Mouse (Mus musculus): ENCODE results near the gene Nckap5l. TPM values are rescaled to one million over a fixed set of nuclear protein-coding genes. Genes with fewer than 3 reads are reported as not detected.

The Nckap5l gene
- polyA plus RNA-seq, 1 experiment from 2014 or later = 15.8 TPM

GRCm38 (mm10) chr15:99376240-99376639, 81.3 kb downstream of the Nckap5l start:
- H3K27ac ChIP-seq = no peak overlapping the region
- H3K4me1 ChIP-seq (replicated peaks) = no peaks in the 10 kb centered on the region
- DNase-seq (ENCODE audit: low spot score) = no peak
- H3K9me3 ChIP-seq = 0 out of 2 replicates have a peak, but pooled peaks cover 4% of the 10 kb centered on the region
- 91% methylated on average over 5 of the region's 5 CpGs for WGBS
- no peak overlapping the region for H3K4me3 ChIP-seq
- peaks cover 12% of the 10 kb centered on the region for H3K27me3 ChIP-seq (ENCODE audit: insufficient read depth, poor library complexity, severe bottlenecking)
- H3K36me3 ChIP-seq = no peaks in the 10 kb centered on the region

DNA sequence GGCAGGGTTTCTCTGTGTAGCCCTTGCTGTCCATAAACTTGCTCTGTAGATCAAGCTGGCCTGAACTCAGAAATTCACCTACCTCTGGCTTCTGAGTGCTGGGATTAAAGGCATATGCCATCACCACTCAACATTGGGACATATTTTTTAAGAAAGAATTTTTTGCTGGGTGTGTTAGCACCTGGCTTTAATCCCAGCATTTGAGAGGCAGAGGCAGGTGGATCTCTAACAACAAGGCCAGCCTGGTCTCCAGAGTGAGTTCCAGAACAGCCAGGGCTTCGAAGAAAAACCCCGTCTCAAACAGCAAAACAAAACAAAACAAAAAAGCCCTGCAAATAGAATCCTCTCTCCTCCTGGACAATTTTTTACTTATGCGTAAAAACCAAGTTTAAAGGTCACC, 82.0 kb downstream of the Nckap5l start:
- no peak overlapping the region for H3K4me3 ChIP-seq
- WGBS = 89% methylated on average over 3 of the region's 3 CpGs

DNA sequence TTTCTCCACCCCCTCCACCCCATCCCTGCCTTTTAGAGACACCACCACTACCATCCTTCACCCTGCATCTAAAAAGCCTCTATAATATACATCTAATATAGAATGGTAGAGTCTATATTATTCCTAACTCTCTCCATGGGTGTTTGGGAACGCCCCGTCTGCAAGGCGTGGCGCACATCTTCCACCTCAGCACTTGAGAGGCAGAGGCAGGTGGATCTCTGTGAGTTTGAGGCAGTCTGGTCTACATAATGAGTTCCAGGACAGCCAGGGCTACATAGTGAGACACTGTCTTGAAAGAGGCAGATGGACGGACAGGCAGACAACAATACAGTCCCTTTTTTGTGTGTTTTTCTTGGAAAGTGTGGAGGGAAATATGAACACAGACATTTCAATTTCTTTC, 82.5 kb downstream of the Nckap5l start:
- H3K27me3 ChIP-seq (ENCODE audit: insufficient read depth, poor library complexity, severe bottlenecking) = peaks cover 14% of the 10 kb centered on the region
- no peak for DNase-seq (ENCODE audit: low spot score)
- 90% methylated on average over 5 of the region's 5 CpGs for WGBS
- H3K4me3 ChIP-seq = no peak overlapping the region
- H3K36me3 ChIP-seq = no peaks in the 10 kb centered on the region
- 0 out of 2 replicates have a peak, but pooled peaks cover 4% of the 10 kb centered on the region for H3K9me3 ChIP-seq
- no peak overlapping the region for H3K27ac ChIP-seq
- H3K4me1 ChIP-seq (replicated peaks) = peaks cover 6% of the 10 kb centered on the region; the same call in 1 of the 2 replicates

More for the DNA sequence above, 82.0 kb downstream of the Nckap5l start:
- H3K4me1 ChIP-seq (replicated peaks) = peaks cover 1% of the 10 kb centered on the region; the same call in 1 of the 2 replicates
- DNase-seq (ENCODE audit: low spot score) = no peak
- H3K27ac ChIP-seq = no peak overlapping the region
- no peaks in the 10 kb centered on the region for H3K36me3 ChIP-seq
- 0 out of 2 replicates have a peak, but pooled peaks cover 4% of the 10 kb centered on the region for H3K9me3 ChIP-seq
- H3K27me3 ChIP-seq (ENCODE audit: insufficient read depth, poor library complexity, severe bottlenecking) = peaks cover 14% of the 10 kb centered on the region

DNA sequence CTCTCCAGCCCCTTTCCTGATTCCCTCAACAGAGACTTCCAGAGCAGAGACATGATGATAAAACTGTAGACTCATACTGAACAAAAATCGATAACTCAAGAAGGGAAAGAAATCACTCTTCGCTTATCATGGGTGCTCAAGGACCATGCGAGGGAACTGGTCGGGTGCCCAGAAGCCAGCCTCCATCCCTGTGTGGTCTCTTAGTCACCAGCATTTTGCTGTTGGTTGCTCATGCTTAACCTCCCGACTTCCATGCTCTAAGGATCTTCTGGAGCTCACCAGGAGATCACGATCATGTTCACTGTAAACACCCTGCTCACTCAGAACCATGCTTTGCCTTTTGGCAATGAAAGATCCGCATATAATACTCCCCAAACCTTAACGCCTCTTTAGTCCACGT, 84.8 kb downstream of the Nckap5l start:
- 85% methylated on average over 9 of the region's 9 CpGs for WGBS

More for the DNA sequence above, 84.8 kb downstream of the Nckap5l start:
- Histone ChIP-seq H3K27ac (no peak overlapping the region), H3K4me3 (no peak overlapping the region), H3K9me3 (no peaks in the 10 kb centered on the region), H3K27me3 (ENCODE audit: insufficient read depth, poor library complexity, severe bottlenecking) (peaks cover 19% of the 10 kb centered on the region), H3K4me1 (replicated peaks) (peaks cover 24% of the 10 kb centered on the region), H3K36me3 (no peaks in the 10 kb centered on the region)
- DNase-seq (ENCODE audit: low spot score) = no peak

Other genes with a start within 250 kb of the Nckap5l start
- gene Kcnh3, start 232.9 kb downstream of the Nckap5l start, polyA plus RNA-seq (2016; fragmentation: Nextera tagmentation; extraction: Ambion mirVana) = 0.04 and 0.12 TPM in 2 replicates
- gene Mcrs1, start 205.8 kb downstream of the Nckap5l start, polyA plus RNA-seq (2016; fragmentation: Nextera tagmentation; extraction: Ambion mirVana) = 194 and 213 TPM in 2 replicates
- gene Prpf40b, start 162.7 kb downstream of the Nckap5l start, polyA plus RNA-seq (2016; fragmentation: Nextera tagmentation; extraction: Ambion mirVana) = 61.1 and 63.3 TPM in 2 replicates
- 0.20 and 0.27 TPM in 2 replicates for gene Fam186b, start 161.9 kb downstream of the Nckap5l start, polyA plus RNA-seq (2016; fragmentation: Nextera tagmentation; extraction: Ambion mirVana)
- 10.7 and 14.6 TPM in 2 replicates for gene Fmnl3, start 87.3 kb downstream of the Nckap5l start, polyA plus RNA-seq (2016; fragmentation: Nextera tagmentation; extraction: Ambion mirVana)
- 283 and 284 TPM in 2 replicates for gene Tmbim6, start 64.9 kb downstream of the Nckap5l start, polyA plus RNA-seq (2016; fragmentation: Nextera tagmentation; extraction: Ambion mirVana)
- gene Bcdin3d, start 17.0 kb upstream of the Nckap5l start, polyA plus RNA-seq (2016; fragmentation: Nextera tagmentation; extraction: Ambion mirVana) = 19.3 and 20.2 TPM in 2 replicates
- gene Faim2, start 70.4 kb upstream of the Nckap5l start, polyA plus RNA-seq (2016; fragmentation: Nextera tagmentation; extraction: Ambion mirVana) = 0.63 and 1.1 TPM in 2 replicates
- gene Aqp2, start 121.3 kb upstream of the Nckap5l start, polyA plus RNA-seq (2016; fragmentation: Nextera tagmentation; extraction: Ambion mirVana) = not detected in 2 replicates
- 0.46 and 1.6 TPM in 2 replicates for gene Aqp5, start 133.0 kb upstream of the Nckap5l start, polyA plus RNA-seq (2016; fragmentation: Nextera tagmentation; extraction: Ambion mirVana)
- gene Aqp6, start 143.7 kb upstream of the Nckap5l start, polyA plus RNA-seq (2016; fragmentation: Nextera tagmentation; extraction: Ambion mirVana) = 0.35 and 0.90 TPM in 2 replicates
- gene Racgap1, start 193.9 kb upstream of the Nckap5l start, polyA plus RNA-seq (2016; fragmentation: Nextera tagmentation; extraction: Ambion mirVana) = 193 and 219 TPM in 2 replicates
- gene Asic1, start 212.6 kb upstream of the Nckap5l start, polyA plus RNA-seq (2016; fragmentation: Nextera tagmentation; extraction: Ambion mirVana) = 12.6 and 29.0 TPM in 2 replicates
- 101 and 118 TPM in 2 replicates for gene Smarcd1, start 244.4 kb upstream of the Nckap5l start, polyA plus RNA-seq (2016; fragmentation: Nextera tagmentation; extraction: Ambion mirVana)
- gene Gm17349, start 247.7 kb upstream of the Nckap5l start, polyA plus RNA-seq (2016; fragmentation: Nextera tagmentation; extraction: Ambion mirVana) = not detected in 2 replicates

Data from hindbrain, embryonic 10.5 days (tissue).